Mouse (Mus musculus): ENCODE measurements around the gene Itih3. TPM values are rescaled to one million over a fixed set of nuclear protein-coding genes. Genes with fewer than 3 reads are reported as not detected.

Itih3 gene
- total RNA-seq (2021), result under 1 TPM; 0.13 to 0.18 TPM
- long read RNA-seq, experiment 1, result 0 reads
- long read RNA-seq, experiment 2, result 0 reads

DNA sequence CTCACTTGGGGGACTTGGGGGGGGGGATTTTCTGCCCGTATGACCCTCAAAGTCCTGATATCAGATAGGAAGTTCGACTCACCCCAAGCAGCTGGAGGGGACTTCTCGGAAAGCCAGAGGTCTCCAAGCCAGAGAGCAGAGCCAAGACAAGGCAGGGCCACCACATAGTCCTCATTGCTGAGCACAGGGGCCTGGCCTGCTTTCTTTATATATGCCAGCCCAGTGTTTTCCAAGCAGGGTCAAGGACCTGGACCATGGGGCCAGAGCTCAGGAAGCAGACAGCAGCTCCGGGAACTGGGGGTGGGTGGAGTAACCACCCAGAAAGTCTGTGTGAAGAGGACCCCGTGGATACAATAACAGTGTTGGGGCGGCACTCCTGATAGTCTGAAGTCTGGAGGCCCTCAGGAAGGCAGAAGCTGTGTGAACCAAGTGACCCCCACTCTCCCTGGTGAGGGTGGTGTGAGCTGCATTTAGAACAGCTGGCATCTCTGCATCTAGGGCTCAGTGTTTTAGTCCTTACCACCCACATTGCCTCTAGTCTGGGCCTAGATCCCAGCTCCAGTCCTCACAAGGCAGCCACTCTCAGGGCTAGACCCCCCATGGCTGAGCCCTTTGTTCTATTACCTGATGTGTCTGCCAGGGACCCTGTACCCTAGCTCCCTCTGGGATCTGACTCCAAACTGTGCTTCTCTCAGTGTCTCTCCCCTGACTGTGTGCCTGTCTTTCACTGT, at the start of gene Itih3:
Itih3 (minus strand) TSS at position 386 of the 731 bp plus-strand sequence.
- no peak for DNase-seq
- intact Hi-C loops (cut with DNase I; ENCODE audit: low total_unique reads), result no loop called here

- DNase-seq, result no peak
- intact Hi-C loops (cut with DNase I; ENCODE audit: low total_unique reads), result no loop called here
These were observed 36.8 kb upstream of the Itih3 start for GRCm38 (mm10) chr14:30960366-30960765.

DNA sequence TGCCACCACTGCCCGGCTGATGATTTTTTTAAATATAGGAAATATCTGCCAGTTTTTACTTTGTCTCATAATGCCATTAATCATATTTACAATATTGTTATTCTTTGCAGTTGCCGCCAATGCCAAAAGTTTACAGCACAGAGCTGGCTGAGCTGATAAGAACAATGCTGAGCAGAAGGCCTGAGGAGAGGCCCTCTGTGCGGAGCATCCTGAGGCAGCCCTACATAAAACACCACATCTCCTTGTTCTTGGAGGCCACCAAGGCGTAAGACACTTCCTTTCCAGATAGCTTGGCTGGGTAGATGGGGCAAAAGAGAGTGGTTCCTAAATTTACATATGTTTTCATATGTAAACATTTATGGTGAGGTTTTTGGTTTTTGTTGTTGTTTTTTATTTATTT, 35.5 kb upstream of the Itih3 start:
- DNase-seq, result no peak
- intact Hi-C loops (cut with DNase I; ENCODE audit: low total_unique reads), result no loop called here

GRCm38 (mm10) chr14:30958517-30958916, 35.0 kb upstream of the Itih3 start:
- intact Hi-C loops (cut with DNase I; ENCODE audit: low total_unique reads), result no loop called here
- DNase-seq, result no peak

- intact Hi-C loops (cut with DNase I; ENCODE audit: low total_unique reads), result no loop called here
These were observed 27.7 kb upstream of the Itih3 start, which contains the start of gene Nek4 for GRCm38 (mm10) chr14:30951154-30951825. TSS of gene Nek4 (plus strand) at chr14:30951377.

DNA sequence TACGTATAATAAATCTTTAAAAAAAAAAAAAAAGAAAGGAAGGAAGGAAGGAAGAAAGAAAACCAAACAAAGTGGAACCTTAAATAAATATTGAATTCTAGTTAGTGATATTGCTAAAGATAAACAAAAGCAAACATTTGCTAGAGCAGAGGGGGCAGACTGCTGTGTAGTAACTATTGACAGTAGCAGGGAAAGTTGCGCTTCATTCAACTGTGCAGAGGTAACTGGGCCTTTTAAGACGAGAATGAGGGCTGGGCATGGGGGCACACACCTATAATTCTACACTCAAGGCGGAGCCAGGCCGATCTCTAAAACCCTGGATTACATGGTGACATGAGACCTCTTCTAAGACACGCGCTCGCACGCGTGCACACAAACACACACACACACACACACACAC, 26.4 kb upstream of the Itih3 start:
- intact Hi-C loops (cut with DNase I; ENCODE audit: low total_unique reads), result loop anchor here (10.0 kb wide), 1 partner anchor 65 kb away; the partner anchor contains the start of gene Itih4
- DNase-seq, result no peak

More at GRCm38 (mm10) chr14:30951154-30951825, 27.7 kb upstream of the Itih3 start, which contains the start of gene Nek4:
- DNase-seq, result peak; percentile 97

DNA sequence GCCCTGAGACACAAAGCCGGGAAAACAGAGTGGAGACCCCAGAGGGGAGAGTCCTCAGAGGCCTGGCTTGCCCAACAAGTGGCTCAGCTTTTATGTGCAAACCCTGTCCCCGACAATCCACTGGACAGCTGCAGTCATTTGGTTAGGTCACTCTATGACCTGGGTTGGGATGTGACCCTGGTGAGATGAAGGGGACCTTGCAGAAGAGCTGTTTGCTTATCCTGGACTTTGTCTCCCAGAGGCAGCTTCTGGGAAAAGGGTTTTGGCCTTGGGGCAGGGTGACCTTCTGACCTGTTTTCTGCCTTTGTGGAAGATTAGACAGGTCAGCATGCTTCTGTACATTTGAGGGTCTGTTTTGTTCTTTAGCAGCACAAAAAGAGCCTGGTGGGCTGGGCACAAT, 21.2 kb upstream of the Itih3 start:
- intact Hi-C loops (cut with DNase I; ENCODE audit: low total_unique reads), result loop anchor here (10.0 kb wide), 1 partner anchor 60 kb away; the partner anchor contains the start of gene Itih4

GRCm38 (mm10) chr14:30943860-30944674, 20.5 kb upstream of the Itih3 start:
- intact Hi-C loops (cut with DNase I; ENCODE audit: low total_unique reads), result loop anchor here (10.0 kb wide), 1 partner anchor 59 kb away; the partner anchor contains the start of gene Itih4
- peak; percentile 57 for DNase-seq

More for the DNA sequence above, 21.2 kb upstream of the Itih3 start:
- no peak for DNase-seq

DNA sequence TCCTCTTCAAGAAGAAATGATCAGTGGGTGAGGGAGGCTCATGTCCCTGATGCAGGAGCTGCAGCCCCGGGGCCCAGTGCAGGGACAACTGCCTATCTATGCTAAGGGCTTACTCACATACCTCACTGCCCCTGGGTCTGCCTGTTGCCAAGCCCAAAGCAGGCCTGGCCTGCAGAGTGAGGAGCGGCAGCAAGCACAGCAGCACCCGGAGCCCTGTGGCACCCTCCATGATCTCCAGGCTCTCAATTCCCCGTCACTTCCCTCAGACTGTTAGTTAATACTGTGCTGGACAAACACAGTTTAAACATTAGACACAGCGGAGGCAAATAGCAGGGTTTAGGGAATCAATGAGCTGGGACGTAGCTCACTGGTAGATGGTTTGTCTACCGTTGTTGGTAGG, 19.5 kb upstream of the Itih3 start, which contains the start of gene Itih1:
Itih1 (minus strand) TSS at position 252 of the 400 bp plus-strand sequence.
- intact Hi-C loops (cut with DNase I; ENCODE audit: low total_unique reads), result loop anchor here (10.0 kb wide), 1 partner anchor 58 kb away; the partner anchor contains the start of gene Itih4
- DNase-seq, result no peak

GRCm38 (mm10) chr14:30942254-30942653, 18.7 kb upstream of the Itih3 start:
- DNase-seq, result no peak
- intact Hi-C loops (cut with DNase I; ENCODE audit: low total_unique reads), result loop anchor here (10.0 kb wide), 1 partner anchor 57 kb away; the partner anchor contains the start of gene Itih4

- DNase-seq, result no peak
- intact Hi-C loops (cut with DNase I; ENCODE audit: low total_unique reads), result no loop called here
These were observed 9.8 kb upstream of the Itih3 start for GRCm38 (mm10) chr14:30933351-30933750.

DNA sequence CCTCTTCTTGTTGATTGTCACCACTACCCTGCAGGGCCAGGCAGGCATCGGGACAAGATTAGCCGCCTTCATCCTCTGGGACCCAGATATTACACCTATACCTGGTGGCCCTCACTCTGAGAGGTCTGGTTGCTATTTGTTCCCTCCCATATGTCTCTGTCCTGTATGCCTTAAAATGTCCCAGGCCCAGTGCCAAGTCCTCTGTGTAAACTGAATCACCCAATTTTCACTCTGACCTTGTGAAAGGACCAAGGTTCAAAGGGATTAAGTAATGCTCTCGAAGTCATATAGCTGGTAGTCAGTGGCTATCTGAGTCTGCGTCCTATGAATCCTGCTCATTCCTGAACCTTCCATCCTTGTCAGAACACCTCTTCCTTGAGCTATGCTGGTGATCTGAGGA, 6.8 kb upstream of the Itih3 start:
- intact Hi-C loops (cut with DNase I; ENCODE audit: low total_unique reads), result no loop called here
- DNase-seq, result no peak

DNA sequence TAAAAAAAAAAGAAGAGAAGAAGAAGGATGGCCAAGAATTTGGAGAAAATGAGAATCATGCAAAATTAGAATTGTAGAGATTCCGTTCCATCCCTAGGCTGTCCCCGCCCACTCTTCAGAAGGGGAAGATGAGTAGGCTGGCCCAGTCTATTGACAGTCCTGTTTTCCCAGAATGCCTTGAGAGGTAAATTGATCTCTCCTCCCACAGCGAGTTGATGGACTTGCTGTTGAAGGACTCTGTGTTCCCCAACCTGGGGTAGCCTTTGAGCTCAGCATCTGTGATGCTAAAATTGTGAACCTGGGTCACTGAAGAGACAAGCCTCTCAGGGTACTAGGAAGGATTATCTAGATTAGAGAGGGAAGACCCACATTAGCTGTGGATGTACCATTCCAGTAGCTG, 1.9 kb upstream of the Itih3 start:
- DNase-seq, result no peak
- intact Hi-C loops (cut with DNase I; ENCODE audit: low total_unique reads), result no loop called here

DNA sequence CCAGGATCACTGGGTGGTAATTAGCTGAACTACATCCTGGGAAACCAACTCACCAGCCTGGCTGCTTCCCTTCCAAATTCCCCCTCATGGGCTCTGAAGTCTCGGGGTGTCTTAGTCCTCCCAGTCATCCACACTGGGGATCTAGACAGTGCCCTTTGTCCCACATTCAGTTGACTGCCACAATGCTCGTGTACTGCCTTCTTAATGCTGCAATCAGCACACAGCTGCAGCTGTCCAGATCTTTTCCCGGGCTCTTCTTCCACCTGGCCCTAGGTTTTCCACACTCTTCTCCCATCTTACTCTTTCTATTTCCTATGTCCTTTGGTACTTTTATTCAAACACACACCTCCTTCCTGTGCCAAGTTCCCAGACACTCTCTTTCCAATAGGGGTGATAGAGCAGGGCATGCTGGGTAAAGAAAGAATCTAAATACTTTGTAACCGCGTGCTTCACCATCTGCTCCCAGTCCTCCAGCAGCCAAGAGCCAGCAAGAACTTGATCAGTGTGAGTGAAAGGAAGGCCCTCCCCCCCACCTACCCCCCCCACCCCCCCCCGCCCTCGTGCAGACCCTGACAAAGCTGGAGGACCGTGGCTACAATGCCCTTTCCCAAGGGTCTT, 1.4 kb downstream of the Itih3 start:
- intact Hi-C loops (cut with DNase I; ENCODE audit: low total_unique reads), result no loop called here
- DNase-seq, result no peak

- intact Hi-C loops (cut with DNase I; ENCODE audit: low total_unique reads), result no loop called here
- DNase-seq, result no peak
These were observed 7.0 kb downstream of the Itih3 start for GRCm38 (mm10) chr14:30916516-30916915.

- intact Hi-C loops (cut with DNase I; ENCODE audit: low total_unique reads), result no loop called here
- DNase-seq, result no peak
These were observed 10.2 kb downstream of the Itih3 start for GRCm38 (mm10) chr14:30913404-30913803.

DNA sequence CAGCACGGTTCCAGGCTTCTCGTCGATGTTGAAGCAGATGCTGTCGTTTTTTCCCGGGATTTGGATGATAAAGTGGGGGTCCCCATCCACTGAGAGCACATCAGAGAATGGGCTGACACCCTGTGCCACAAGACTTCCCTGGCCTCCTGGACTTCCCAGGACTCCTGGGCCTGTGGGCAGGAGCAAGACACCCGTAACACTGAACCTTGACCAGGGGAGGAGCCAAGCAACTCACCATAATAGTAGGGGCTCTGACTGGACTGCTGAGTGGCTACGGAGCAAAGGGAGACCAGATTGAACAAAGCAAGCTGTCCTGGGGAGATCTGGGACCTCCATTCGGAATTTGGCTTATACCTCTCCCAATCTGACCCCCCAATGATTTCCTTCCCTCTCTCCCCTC, 10.9 kb downstream of the Itih3 start:
- intact Hi-C loops (cut with DNase I; ENCODE audit: low total_unique reads), result no loop called here
- DNase-seq, result no peak

DNA sequence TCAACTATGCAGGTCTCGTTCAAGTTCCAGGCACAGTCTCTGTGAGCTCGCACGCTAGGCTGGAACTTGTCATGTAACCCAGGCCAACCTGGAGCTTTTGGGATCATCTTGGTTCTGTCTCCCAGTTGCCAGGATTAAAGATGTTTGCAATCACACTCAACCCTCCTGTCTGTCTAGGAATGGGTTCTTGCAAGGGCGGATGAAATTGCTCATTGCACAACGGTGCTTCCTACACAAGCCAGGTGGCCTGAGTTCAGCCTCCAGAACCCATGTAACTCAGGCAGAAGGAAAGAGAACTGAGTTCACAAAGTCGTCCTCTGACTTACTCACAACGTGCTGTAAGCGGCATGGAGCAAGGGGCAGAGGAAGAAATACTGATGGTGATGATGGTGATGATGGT, 12.4 kb downstream of the Itih3 start:
- intact Hi-C loops (cut with DNase I; ENCODE audit: low total_unique reads), result no loop called here

DNA sequence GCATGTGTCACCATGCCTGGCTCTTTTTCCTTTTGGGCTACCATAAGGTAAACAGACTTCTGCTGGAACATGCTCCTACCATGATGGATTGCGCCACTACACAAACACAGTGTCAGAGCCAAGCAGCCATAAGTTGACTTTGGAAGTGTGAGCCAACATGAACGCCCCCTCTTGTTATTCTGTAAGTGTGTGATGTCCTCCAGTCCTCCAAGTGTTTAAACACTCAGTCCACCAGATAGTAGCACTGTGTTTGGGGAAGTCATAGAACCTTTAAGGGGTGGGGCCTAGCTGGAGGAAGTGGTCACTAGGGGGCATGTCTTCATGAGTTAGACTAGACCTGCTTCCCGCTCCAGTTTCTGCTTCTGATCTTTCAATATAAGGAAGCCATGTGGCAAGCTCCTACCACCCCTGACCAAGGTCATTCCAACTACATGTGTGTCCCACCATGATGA, 15.7 kb downstream of the Itih3 start:
- DNase-seq, result no peak
- intact Hi-C loops (cut with DNase I; ENCODE audit: low total_unique reads), result no loop called here

More for the DNA sequence above, 12.4 kb downstream of the Itih3 start:
- DNase-seq, result no peak

Data from gastrocnemius, postnatal 14 days (tissue).